In the genomic region with DNA sequence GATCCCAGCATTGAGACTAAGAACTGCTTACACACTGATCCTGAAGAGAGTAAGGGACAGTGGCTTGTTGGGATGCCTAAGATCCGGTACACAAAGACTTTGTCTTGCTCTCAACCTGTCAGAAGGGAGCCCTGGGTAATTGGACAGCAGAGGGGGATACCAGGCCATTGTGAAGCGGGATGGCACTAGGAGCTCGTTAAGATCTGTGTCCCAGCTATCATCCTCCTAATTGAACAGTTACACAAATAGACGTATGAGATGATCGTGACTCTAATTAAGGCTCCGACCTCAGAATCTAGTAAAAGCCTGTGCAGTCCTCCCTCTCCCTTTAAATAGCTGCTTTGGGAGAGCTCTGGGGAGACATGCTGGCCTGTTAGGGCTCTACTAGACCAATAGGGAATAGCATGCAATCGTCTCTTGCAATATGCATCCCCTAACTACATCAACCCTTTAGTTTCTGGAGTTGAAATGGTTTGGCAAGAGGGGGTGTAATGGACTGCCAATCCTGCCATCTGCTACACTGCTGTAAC, we compare ENCODE assay signal across 25 mouse cellular contexts.
"Had no signal": no experiment of that assay in that cellular context is flagged by ENCODE, and none has a peak within 500 bp of the region (broad histone marks: within the 10 kb centered on the region; RNA-seq: fewer than 3 reads in every experiment).

No protein-coding gene starts in this region.

- H3K4me2 ChIP-seq: heart, embryonic 13.5 days; heart, embryonic 15.5 days; hindbrain, embryonic 13.5 days; hindbrain, embryonic 15.5 days; limb, embryonic 12.5 days; liver, embryonic 11.5 days; liver, embryonic 13.5 days; liver, embryonic 15.5 days had no signal

- H3K4me3 ChIP-seq: heart, embryonic 10.5 days; heart, embryonic 13.5 days; heart, embryonic 15.5 days; hindbrain, embryonic 13.5 days; hindbrain, embryonic 15.5 days; layer of hippocampus, adult 2 months; left cerebral cortex, adult 2 months; limb, embryonic 10.5 days; limb, embryonic 12.5 days; liver, embryonic 13.5 days; liver, embryonic 15.5 days had no signal

- DNase-seq: gastrocnemius, postnatal 14 days; gastrocnemius, postnatal 36 days; heart, adult 18-20 months; heart, postnatal 14 days; heart, postnatal 36 days; kidney, adult 11 months; kidney, adult 8-10 months; kidney, postnatal 10 days; kidney, postnatal 25 days; kidney, postnatal 4 days; liver; liver, embryonic 13.5 days had no signal

- H3K9ac ChIP-seq: heart, embryonic 13.5 days; heart, embryonic 15.5 days; hindbrain, embryonic 13.5 days; hindbrain, embryonic 15.5 days; limb, embryonic 12.5 days; liver, embryonic 13.5 days; liver, embryonic 15.5 days had no signal

- H3K27me3 ChIP-seq: heart, embryonic 13.5 days; heart, embryonic 15.5 days; hindbrain, embryonic 13.5 days; hindbrain, embryonic 15.5 days; liver, embryonic 13.5 days; liver, embryonic 15.5 days had no signal

- H3K9me3 ChIP-seq: heart, embryonic 10.5 days; heart, embryonic 13.5 days; heart, embryonic 15.5 days; hindbrain, embryonic 13.5 days; hindbrain, embryonic 15.5 days; limb, embryonic 10.5 days; limb, embryonic 12.5 days; liver, embryonic 13.5 days; liver, embryonic 15.5 days had no signal

- H3K27ac ChIP-seq: heart, embryonic 10.5 days; heart, embryonic 13.5 days; heart, embryonic 15.5 days; hindbrain, embryonic 13.5 days; hindbrain, embryonic 15.5 days; hindbrain, postnatal 0 days; layer of hippocampus, adult 2 months; left cerebral cortex, adult 2 months; limb, embryonic 10.5 days; limb, embryonic 12.5 days; liver, embryonic 13.5 days; liver, embryonic 15.5 days had no signal

- ATAC-seq: hindbrain, postnatal 0 days; intestine, embryonic 16.5 days had no signal

- H3K36me3 ChIP-seq: heart, embryonic 10.5 days; heart, embryonic 13.5 days; heart, embryonic 15.5 days; hindbrain, embryonic 13.5 days; hindbrain, embryonic 15.5 days; limb, embryonic 10.5 days; limb, embryonic 12.5 days; liver, embryonic 13.5 days; liver, embryonic 15.5 days had no signal

- H3K4me1 ChIP-seq: heart, embryonic 10.5 days; heart, embryonic 13.5 days; hindbrain, embryonic 13.5 days; hindbrain, embryonic 15.5 days; limb, embryonic 10.5 days; limb, embryonic 12.5 days; liver, embryonic 13.5 days; liver, embryonic 15.5 days had no signal
